Mouse (Mus musculus): ENCODE results near the gene Ralgps2. TPM values are rescaled to one million over a fixed set of nuclear protein-coding genes. Genes with fewer than 3 reads are reported as not detected.

Ralgps2 gene
- total RNA-seq, 4 experiments from 2014 or later = 23.3 to 31.0 (median 29.4) TPM

GRCm38 (mm10) chr1:156769163-156769562, 170.3 kb downstream of the Ralgps2 start:
- DNase-seq = no peak

GRCm38 (mm10) chr1:156765311-156765710, 174.1 kb downstream of the Ralgps2 start:
- DNase-seq = no peak

GRCm38 (mm10) chr1:156764584-156764983, 174.8 kb downstream of the Ralgps2 start:
- DNase-seq = no peak

- DNase-seq = no peak
Measured at GRCm38 (mm10) chr1:156763280-156763679, 176.1 kb downstream of the Ralgps2 start.

- DNase-seq = no peak
Measured at GRCm38 (mm10) chr1:156761430-156761801, 178.0 kb downstream of the Ralgps2 start.

DNA sequence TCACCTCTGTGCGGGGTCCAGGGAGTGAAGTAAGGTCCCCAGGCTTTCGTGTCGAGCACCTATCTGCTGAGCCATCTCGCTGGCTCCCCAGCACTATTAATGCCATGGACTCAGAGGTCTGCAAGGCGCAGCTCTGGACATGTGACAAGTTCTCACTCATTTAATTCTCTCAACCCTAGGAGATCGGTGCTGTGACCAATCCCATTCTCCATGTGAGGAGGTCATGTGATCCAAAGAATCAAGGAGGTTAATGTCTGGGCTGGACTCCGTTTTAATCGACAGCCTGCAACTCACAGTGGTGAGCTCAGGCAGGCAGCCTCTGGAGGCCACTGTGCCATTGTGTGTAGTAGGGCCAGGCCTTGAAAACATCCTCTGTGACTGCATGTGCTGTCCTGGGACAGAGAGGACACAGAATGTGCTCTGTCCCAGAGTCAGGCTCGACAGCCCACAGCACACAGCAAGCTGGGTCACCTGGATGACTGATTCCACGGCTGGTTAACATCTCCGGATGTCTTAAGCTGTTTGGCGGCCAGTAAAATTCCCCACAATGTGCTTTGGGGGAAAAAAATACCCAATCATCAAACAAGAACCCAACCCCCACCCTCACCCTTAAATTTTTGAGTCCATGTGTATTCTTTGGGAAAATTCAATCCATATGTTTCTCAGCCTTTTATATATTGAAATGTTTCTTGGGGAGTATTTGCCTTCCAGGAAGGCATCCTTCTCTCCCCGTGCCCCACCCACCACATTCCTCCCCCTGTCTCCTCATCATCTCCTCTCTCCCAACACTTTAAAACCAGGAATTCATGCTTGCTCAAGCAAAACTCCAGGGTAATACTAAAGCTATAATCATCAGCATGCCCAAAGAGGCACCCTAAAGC, 178.6 kb downstream of the Ralgps2 start:
- DNase-seq = no peak

- DNase-seq = no peak
Measured at GRCm38 (mm10) chr1:156758326-156758725, 181.1 kb downstream of the Ralgps2 start.

GRCm38 (mm10) chr1:156754608-156755413, 184.6 kb downstream of the Ralgps2 start:
- DNase-seq = no peak

Other genes with a start within 250 kb of the Ralgps2 start
- 10 to 100 TPM; 56.3 to 71.2 (median 61.2) TPM for gene Fam20b, start 220.5 kb downstream of the Ralgps2 start, total RNA-seq (2022)
- 1 to 10 TPM; 3.4 to 8.5 (median 5.8) TPM for gene Angptl1, start 101.1 kb downstream of the Ralgps2 start, total RNA-seq (2022)
- not detected for gene Tex35, start 169.1 kb upstream of the Ralgps2 start, total RNA-seq (2022)